Mouse (Mus musculus) limb, embryonic 14.5 days (tissue): ENCODE measurements at regions not wholly inside any gene's neighbourhood (a gene's known extent, or its start where the extent isn't known, plus 50 kb on each side); places are given as distances from the start of the nearest gene placed in this dataset.

ENCODE experiments used
- ATAC-seq: fragments of 200-750 bp; cut with Nextera tagmentation; 2 replicates; pipeline ENCODE4 v1.8.0; 2017; ENCODE audit warnings: low read depth, moderate number of reproducible peaks, moderate TSS enrichment; ENCODE audit not compliant: low FRiP score
- DNase-seq: peaks from one replicate; pipeline ENCODE4 v3.0.0-alpha.2; 2015; ENCODE audit warnings: low spot score
- H3K27ac ChIP-seq: fragments of 300-500 bp; sonication (generic); replicated peaks from 2 replicates; pipeline ENCODE4 v1.5.1; 2014; ENCODE audit warnings: low read depth, mild to moderate bottlenecking, low read length, moderate library complexity, mixed read lengths
- H3K27me3 ChIP-seq: fragments of 300-500 bp; sonication (generic); 2 replicates; pipeline ENCODE4 v1.6.1; 2014; ENCODE audit warnings: low read length, mixed read lengths; ENCODE audit not compliant: control insufficient read depth, insufficient read depth
- H3K36me3 ChIP-seq: fragments of 300-500 bp; sonication (generic); 2 replicates; pipeline ENCODE4 v1.6.1; 2014; ENCODE audit warnings: mild to moderate bottlenecking, low read length, moderate library complexity, mixed read lengths; ENCODE audit not compliant: control insufficient read depth, insufficient read depth
- H3K4me1 ChIP-seq: fragments of 300-500 bp; sonication (generic); 2 replicates; pipeline ENCODE4 v1.6.1; 2014; ENCODE audit warnings: antibody characterized with exemption, low read length, mixed read lengths; ENCODE audit not compliant: control insufficient read depth, insufficient read depth
- H3K4me2 ChIP-seq: fragments of 300-500 bp; sonication (generic); replicated peaks from 2 replicates; pipeline ENCODE4 v1.6.1; 2014; ENCODE audit warnings: low read depth, mild to moderate bottlenecking, low read length, moderate library complexity; ENCODE audit not compliant: severe bottlenecking
- H3K4me3 ChIP-seq: fragments of 300-500 bp; sonication (generic); replicated peaks from 2 replicates; pipeline ENCODE4 v1.5.1; 2014; ENCODE audit warnings: low read length
- H3K9ac ChIP-seq: fragments of 300-500 bp; sonication (generic); 2 replicates; pipeline ENCODE4 v1.6.1; 2014; ENCODE audit warnings: mild to moderate bottlenecking, low read depth, low read length, moderate library complexity; ENCODE audit not compliant: severe bottlenecking
- H3K9me3 ChIP-seq: fragments of 300-500 bp; sonication (generic); 2 replicates; pipeline ENCODE4 v1.6.1; 2016; ENCODE audit warnings: low read length; ENCODE audit not compliant: control insufficient read depth
- POLR2A ChIP-seq: fragments of 200-500 bp; IDR thresholded peaks from 2 replicates; pipeline ENCODE4 v1.8.0; 2012; ENCODE audit warnings: inconsistent platforms, mild to moderate bottlenecking, moderate library complexity, borderline replicate concordance; ENCODE audit not compliant: insufficient read depth, insufficient read length; ENCODE audit errors: extremely low read depth
- WGBS: fragments of 180-500 bp; shearing (Covaris S2); extraction: QIAGEN DNeasy Blood & Tissue Kit; methylation state at CpG from one replicate; pipeline ENCODE4 v1.1.7; 2014; 5-methylcytosine and 5-hydroxymethylcytosine counted together

GRCm38 (mm10) chr6:116848538-116849093 is 131.9 kb upstream of the Tmem72 start:
- no peak overlapping the region for H3K9ac ChIP-seq
- 36% methylated on average over 10 of the region's 10 CpGs for WGBS

GRCm38 (mm10) chr6:116854029-116854428 is 137.3 kb upstream of the Tmem72 start:
- Histone ChIP-seq H3K36me3 (no peaks in the 10 kb centered on the region), H3K4me3 (no peak overlapping the region), H3K4me2 (no peak overlapping the region), H3K9me3 (no peaks in the 10 kb centered on the region), H3K4me1 (peaks cover 18% of the 10 kb centered on the region), H3K9ac (no peak overlapping the region), H3K27ac (no peak overlapping the region), H3K27me3 (no peaks in the 10 kb centered on the region)
- ATAC-seq (no peak), DNase-seq (no peak)
- WGBS: 69% methylated on average over 6 of the region's 6 CpGs
- TF ChIP-seq POLR2A: no peak

More at GRCm38 (mm10) chr6:116848538-116849093, 131.9 kb upstream of the Tmem72 start:
- no peak for ATAC-seq
- DNase-seq: no peak
- no peaks in the 10 kb centered on the region for H3K27me3 ChIP-seq
- no peak overlapping the region for H3K4me2 ChIP-seq
- no peaks in the 10 kb centered on the region for H3K4me1 ChIP-seq
- no peak overlapping the region for H3K4me3 ChIP-seq
- H3K27ac ChIP-seq: no peak overlapping the region
- H3K36me3 ChIP-seq: no peaks in the 10 kb centered on the region
- no peak for TF ChIP-seq POLR2A
- H3K9me3 ChIP-seq: no peaks in the 10 kb centered on the region

GRCm38 (mm10) chr6:116856093-116856492 is 139.4 kb upstream of the Tmem72 start:
- Histone ChIP-seq H3K27ac (no peak overlapping the region), H3K4me3 (no peak overlapping the region), H3K27me3 (no peaks in the 10 kb centered on the region), H3K9me3 (no peaks in the 10 kb centered on the region), H3K36me3 (no peaks in the 10 kb centered on the region), H3K4me2 (no peak overlapping the region), H3K4me1 (peaks cover 18% of the 10 kb centered on the region), H3K9ac (no peak overlapping the region)
- ATAC-seq (no peak), DNase-seq (no peak)
- no peak for TF ChIP-seq POLR2A
- 69% methylated on average over 2 of the region's 2 CpGs for WGBS

- H3K4me3 ChIP-seq: no peak overlapping the region
- no peaks in the 10 kb centered on the region for H3K27me3 ChIP-seq
- no peak overlapping the region; the same call in 1 of the 2 replicates for H3K27ac ChIP-seq
- no peak overlapping the region for H3K4me2 ChIP-seq
- DNase-seq (peak; percentile 59), ATAC-seq (peak; percentile 85)
- no peaks in the 10 kb centered on the region for H3K9me3 ChIP-seq
- H3K36me3 ChIP-seq: no peaks in the 10 kb centered on the region
- WGBS: 36% methylated on average over 1 of the region's 1 CpGs
- H3K9ac ChIP-seq: no peak overlapping the region
- no peak for TF ChIP-seq POLR2A
- H3K4me1 ChIP-seq: peaks cover 18% of the 10 kb centered on the region
Measured at GRCm38 (mm10) chr6:116856917-116857491, 140.3 kb upstream of the Tmem72 start.

GRCm38 (mm10) chr6:116863130-116863529 is 146.4 kb upstream of the Tmem72 start:
- ATAC-seq: no peak
- DNase-seq: no peak
- 30% methylated on average over 2 of the region's 2 CpGs for WGBS

More at GRCm38 (mm10) chr6:116863130-116863529, 146.4 kb upstream of the Tmem72 start:
- Histone ChIP-seq H3K9ac (no peak overlapping the region), H3K4me2 (no peak overlapping the region), H3K27me3 (no peaks in the 10 kb centered on the region), H3K27ac (no peak overlapping the region), H3K4me1 (0 out of 2 replicates have a peak, but pooled peaks cover 2% of the 10 kb centered on the region), H3K36me3 (no peaks in the 10 kb centered on the region), H3K9me3 (no peaks in the 10 kb centered on the region), H3K4me3 (no peak overlapping the region)
- TF ChIP-seq POLR2A: no peak
